Mouse (Mus musculus) kidney, postnatal 36 days (tissue): Measurements from ENCODE around the gene Cutc.
A peak's percentile ranks its signal among the peaks of the same experiment; 100 is the strongest.

ENCODE experiments used
- DNase-seq, 2 experiments: peaks; one replicate each; pipeline ENCODE4 v3.0.0; 2021 to 2022; ENCODE audit warnings: mixed read lengths in 2 of 2

Gene Cutc

DNA sequence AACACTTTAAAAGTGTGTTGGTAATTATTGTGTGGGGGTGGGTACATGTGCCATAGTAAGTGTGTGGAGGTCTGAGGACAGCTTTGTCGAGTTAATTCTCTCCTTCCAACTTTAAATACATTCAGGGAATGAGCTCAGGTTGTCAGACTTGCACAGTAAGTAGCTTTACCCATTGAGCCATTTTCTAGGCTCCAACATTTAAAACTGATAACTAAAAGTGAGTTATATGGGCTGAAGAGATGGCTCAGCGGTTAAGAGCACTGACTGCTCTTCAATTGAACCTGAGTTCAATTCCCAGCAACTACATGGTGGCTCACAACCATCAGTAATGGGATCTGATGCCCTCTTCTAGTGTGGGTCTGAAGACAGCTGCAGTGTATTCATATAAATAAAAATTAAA, 1.4 kb downstream of the Cutc start:
- DNase-seq, result no peak

DNA sequence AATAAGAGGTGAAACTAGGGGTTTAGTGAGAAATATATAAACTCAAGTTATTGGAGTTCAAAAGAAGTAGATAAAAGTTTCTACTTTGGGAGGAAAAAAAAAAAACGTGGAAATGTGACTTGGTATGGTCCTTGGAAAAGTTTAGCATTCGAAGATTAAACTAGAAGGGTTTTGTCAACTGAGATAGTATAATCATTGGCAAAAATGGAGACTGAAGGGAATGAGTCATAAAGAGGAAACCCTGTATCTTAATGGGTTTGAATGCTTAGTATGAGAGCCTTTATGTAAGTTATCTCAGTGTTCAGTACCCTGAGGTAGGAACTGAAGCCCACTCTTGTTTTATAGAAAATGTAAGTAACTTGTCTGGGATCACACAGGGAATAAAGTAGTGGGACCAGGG, 2.1 kb downstream of the Cutc start:
- DNase-seq, result no peak

DNA sequence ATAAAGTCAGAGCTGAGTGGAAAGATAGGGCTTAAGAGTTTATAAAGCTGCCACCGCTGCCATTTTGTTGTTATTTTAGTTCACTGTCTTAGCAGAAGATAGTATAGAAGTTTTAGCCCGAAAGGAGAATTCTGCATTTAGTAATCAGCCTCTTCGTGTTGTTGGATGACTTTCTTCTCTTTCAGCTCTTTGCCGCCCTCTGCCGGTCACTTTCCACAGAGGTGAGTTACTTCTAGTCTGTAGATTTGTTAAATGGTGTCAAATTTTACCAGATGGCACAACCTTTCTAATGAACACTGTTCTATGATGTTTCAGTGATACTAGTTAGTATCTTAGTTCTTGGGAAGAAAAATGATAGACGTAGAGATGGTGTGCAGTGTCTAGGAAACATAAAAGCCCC, 7.7 kb downstream of the Cutc start:
- DNase-seq, result peak; percentile 76 to 93

DNA sequence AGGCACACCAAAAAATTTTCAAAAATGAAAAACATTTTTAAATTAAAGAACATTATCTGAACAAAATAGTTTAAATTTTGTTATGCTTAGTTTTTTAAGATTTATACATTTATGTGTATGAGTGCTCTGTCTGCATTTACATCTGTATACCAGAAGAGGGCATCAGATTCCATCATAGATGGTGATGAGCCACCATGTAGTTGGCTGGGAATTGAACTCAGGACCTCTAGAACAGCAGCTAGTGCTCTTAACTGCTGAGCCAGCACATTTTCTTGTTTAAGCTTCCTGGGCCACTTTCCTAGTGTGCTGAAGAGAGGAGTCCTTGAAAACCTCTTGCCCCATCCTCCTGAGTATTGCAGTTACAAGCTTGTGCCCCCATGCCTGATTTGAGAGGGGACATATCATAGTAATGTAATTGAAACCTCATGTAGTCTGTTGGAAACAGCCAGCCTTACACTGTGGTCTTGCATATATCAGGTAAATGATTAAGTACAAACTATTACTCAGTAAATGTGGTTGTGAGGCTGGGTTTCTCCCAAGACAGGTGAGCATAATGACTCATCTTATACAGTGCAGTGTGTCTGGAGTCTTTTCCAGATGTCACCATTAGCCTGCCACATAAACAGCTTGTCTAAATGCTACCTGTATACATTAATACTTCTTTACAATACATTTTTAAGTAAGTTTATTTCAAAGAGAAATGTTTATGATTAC, 8.9 kb downstream of the Cutc start:
- no peak for DNase-seq

DNA sequence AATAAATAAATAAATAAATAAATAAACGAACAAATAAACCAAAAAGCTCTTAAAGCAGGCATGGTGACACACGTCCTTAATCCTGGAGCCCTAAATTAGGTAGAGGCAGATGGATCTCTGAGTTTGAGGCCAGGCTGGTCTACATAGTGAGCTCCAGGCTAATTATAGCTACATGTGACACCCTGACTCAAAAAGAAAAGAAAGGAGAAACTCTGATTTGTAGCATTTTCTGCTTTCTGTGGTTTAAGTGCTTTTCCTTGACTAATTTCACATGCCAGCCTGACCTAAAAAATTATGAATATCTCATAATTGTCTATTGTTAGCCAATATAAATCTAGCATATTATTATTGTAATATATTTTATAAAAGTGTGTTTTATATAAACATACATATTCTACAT, 9.6 kb downstream of the Cutc start:
- DNase-seq, result no peak

DNA sequence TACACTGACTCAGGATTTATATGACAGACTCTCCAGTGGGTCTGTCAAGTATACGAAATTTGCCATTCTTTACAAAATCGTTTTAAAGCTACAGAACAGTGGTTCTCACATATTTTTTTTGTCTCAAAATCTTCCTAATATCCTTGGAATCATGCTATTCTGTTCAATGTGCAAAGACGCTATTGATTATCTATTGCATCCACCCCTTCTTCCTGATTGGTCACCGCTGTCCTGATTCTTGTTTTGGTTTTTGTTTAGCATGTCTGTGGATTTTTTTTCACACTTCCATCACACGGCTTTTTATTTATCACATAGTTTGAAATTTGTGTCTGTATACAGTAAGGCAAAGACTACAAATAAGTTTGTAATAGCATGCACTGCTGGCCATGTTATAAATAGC, 13.7 kb downstream of the Cutc start:
- no peak for DNase-seq

DNA sequence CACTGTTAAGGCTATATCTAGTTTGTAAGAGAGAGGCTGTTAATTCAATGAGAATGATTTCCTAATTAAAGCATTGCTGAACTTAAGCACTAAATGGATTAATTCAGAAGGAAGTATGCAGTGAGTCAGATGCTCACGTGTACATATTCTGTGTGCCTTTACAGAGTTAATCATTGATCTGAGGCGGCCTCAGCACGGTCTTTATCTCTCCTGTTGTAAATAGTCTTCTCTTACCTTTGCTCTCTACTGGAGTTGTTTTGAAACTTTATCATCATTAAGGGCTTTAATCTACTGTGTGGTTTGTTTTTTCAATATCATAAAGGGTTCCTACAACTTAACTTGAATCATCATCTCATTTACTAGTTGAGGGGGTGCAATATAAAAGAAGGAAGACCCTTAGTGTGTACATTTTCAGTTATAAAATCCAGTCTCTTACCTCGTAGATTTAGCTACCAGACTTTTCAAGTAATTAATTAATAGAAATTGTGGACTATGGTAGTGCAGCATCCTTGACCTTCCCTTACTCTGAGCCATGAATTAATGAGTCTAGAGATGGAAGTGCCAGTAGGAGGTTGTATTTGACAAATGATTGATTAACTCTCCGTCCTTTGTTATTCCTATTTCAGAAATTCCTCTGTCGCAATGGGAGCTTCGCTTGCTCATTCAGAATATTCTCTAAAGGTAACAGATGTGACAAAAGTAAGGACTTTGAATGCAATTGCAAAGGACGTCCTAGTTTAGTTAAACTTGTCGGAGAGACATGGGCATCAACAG, 14.9 kb downstream of the Cutc start:
- DNase-seq, result peak; percentile 42 to 67

DNA sequence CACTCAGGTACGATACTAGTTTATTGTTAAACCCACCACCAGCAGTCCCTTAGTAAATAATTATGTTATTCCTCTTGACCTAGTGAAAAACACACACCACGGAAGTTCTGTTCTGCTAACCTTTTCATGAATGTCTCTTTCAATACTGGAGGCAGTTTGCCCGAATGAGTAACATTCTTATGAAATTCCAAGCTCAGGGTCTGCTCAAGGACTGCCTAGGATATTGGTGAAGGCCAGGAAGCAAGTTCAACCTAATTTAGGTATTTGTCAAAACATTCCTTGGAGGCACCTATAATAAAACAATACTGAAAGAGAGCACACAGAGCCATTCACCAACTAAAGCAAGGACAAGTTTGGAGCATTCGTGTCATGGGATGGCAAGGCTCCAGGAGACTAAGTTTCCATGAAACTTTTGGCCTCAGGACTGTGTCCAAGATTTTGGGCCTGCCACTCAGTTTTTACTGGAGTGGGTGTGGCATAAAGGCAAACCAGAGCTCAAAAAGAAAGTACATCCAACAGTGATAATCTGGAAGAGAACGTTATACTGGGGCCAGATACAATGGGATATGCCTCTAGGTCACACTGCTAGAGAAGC, 16.7 kb downstream of the Cutc start:
- DNase-seq, result peak; percentile 43 to 65

DNA sequence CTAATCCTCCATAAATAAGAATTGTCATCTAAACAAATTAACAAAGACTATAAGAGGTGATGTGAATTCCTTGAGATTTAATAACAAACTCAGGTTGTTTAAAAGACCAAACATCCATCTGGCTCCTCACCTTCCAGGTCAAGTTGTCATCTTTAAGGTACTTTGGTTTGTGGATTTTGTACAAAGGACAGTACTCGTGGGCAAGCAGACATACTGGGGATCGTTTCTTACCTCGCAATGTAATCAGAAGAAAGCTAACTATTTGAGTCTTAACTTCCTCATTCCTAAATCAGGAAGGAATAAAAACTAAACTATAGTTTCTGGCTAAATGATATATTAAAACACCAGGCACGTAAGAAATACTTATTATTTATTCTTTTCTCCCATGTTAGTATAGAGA, 17.8 kb downstream of the Cutc start:
- no peak for DNase-seq

DNA sequence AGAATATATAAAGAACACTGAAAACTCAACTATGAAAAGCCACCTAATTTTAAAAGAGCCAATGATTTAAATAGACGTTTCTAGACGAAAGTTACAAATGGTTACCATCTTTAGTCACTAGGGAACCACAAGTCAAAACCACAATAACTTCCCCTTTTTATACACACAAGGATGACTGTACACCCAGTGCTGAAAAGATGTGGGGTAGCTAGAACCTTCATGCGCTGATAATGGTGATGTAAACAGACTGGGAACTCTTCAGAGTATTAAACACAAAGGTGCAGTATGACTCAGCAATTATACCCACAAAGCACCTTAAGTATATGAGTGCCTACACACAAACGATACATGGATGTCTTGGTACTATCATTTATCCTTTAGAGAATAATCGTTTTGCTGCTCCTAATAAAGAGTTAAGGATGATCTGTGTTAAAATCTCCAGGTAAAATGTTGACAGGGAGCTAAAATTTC, 18.7 kb downstream of the Cutc start:
- no peak for DNase-seq

DNA sequence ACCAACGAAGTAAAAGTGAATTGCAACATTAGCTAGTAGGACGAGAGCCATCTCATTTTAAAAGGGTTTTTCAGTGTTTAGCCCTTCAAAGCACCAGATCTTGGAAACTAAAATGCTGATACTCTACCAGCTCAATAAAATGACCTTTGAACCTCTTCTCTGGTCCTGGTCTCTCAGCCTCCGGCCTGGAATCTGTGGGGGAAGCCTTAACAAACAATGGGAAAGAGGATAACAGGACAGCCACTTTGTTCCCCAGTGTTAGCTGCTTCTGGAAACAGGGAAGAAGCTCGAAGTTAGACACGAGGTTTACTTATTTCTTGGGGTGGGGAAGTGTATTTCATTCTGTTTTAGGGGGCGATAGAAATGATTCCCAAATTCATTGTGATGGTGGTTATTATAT, 19.5 kb downstream of the Cutc start:
- DNase-seq, result no peak

DNA sequence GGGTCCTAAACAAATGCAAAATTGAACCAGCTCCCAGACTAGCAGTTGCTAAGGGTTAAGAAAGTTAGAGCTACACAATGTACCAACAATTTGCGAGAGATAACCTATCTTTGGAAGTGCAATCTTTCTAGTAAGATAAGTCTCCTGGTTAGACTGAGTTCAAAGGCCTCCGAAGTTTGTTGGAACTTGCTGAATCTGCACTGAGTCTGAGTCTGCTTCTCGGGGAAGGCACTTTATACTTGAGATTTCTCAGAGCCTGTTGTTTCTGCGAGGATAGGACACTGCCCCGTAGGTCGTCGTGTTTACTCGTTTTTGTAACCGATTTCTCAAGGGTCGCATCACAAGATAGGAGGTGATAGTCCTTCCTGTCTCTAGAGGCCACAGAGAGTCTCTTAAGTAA, 22.6 kb downstream of the Cutc start:
- peak; percentile 27 to 51 for DNase-seq

DNA sequence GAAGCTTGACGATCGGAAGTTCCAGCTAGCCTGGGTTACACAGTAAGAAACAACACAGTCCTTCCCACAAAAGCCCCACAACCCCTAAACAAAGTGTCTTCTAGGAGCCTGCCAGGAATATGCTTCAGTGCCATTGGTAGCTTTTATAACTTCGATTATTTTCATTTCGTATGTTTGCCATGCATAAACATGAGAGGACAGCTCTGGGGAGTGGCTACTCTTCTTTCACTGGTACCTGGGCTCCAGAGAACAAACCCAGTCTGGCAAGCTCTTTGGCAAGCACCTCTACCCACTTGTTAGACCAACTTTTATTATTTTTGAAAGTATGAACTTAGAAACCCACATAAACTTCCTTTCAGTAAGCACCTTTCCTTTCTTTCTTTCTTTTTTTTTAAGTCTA, 23.8 kb downstream of the Cutc start:
- no peak for DNase-seq

DNA sequence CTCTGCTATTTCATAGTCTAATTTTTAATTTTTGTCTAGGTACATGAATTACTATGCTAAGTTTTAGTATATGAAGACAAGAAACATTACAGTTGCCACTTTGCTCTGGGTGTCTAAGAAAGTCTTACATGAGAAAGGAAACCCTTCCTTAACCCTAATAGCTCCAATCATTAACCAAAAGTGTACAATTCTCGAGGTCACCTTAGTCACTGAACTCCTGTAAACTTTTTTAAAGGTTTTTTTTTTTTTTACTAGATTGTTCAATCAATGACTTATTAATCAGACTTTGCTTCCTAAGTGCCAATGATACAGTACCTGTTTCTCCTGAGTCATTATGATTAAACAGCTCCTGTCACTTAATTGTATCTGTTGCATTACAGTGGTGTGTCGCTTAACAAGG, 24.5 kb downstream of the Cutc start:
- DNase-seq, result peak in 1 of 2 experiments; percentile 51

DNA sequence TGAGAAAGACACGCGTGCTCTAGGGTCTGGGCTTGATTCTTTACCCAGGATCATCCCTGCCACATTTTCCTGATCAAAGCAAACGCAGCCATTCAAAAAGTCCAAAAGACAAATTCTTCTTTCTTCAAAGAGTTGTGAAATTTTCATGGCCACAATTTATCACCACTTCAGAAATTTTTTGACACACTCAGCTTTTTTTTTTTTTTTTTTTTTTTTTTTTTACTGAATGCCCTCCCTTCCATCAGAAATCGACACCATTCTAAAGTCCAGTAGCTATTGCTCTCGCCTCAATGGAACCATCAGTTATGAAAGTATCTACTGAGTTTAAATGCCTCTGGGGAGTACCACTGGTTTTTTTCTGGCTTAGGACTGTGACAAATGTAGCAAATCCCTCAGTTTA, 27.6 kb downstream of the Cutc start:
- DNase-seq, result no peak

DNA sequence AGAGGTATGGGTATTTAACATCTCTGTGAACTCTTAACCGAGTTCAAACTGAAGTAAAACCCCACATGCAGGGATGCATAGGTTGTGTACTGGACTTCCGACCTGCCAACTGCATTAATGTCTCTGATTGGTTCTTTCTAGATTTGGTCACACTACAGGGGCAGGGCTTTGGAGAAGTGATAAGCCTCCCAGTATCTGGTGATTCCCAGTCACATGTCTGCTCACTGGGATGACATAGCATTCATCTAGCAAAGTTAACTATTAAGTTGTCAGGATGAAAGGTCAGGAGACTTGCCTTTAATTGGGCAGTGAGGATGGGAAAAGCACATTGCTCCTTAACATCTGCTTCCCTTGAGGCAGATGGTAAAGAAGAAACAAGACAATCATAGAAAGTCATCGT, 29.2 kb downstream of the Cutc start, which contains the start of gene Abcc2:
Abcc2 (plus strand) TSS at position 213 of the 400 bp plus-strand sequence.
- peak; percentile 61 to 75 for DNase-seq

DNA sequence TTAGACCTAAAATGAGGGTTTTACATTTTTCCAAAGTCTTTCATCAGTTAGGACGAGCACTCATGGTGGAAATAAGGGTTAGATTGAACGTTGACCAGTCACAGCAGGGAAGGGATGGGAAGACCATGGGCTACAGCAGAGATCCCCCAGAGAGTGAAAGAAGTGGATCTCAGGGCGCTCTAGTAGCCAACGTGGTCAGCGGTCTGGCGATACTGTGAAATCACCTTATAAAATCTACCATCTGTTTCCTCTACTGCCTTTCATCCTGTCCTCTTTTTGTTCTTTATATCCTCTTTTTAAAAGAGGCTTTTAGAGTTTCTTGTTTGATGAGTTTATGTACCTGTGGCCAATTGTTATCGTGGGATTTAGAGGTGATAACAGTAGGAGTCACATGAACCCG, 32.0 kb downstream of the Cutc start:
- no peak for DNase-seq

DNA sequence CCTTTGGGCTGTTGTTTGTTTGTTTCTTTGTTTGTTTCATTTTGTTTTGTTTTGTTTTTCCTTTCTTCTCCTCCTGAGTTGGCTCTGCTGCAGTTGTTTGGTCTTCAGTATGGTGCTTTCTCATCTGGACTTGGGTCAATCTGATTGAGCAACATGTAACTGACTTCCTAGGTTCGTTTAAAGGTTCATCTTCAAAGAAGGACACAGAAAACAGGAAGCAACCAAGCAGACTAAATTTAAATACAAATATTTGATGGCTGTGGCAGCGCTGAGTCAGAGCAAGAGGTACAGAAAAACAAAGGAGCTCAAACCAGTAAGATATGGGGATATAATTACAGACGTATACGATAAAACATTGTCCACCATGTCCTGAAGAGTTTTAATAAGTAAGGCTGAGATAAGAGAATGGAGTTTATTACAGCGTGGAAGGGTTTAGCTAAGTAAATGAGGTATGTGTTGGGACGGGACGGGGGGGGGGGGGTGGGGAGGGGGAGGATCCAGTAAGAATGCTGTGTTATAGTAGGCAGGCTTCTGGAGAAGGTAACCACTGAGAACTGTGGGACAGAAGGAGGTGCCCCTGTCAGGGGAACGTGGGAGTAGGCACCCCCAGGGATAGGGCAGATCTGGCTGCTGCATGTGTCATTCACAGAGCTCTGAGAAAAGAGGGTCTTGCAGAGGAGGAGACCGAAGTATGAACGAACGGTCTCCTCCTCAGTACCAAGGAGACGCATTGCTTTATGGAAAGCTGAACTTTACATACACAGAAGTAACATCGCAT, 33.6 kb downstream of the Cutc start:
- peak in 1 of 2 experiments; percentile 61 for DNase-seq

DNA sequence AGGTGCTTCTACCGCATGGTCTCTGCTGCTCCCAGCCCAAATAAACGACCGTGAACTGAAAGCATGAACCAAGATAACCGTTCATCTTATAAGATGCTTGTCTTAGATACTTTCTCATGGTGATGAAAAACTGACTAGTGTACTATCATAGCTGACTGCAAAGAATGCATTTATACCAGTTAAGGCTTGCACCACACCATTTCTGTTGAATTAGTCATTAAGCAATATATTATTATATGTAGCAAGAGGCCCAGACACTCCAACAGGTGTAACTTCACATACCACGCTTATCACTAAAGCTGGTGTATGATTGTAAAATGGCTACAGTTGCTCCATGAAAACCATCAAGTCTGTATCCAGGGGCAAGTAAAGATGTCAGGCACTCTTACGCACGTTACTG, 37.0 kb downstream of the Cutc start:
- no peak for DNase-seq

DNA sequence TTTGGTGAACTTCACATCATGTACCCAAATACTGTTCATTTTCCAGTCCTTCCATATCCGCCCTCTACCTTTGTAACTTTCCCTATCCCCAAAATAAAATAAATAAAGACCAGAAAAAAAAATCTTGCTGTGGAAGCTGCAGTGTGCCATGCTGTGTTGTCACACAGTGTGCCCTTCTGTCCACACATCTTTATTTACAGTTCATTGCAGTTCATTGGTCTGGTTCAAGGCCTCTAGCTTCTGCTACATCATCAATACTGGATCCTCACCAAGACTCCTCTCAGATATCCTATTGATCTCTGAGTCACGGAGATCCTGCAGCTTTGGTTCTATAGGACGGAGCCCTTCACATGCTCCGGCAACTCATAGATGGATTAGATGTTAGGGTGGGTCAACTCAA, 39.7 kb downstream of the Cutc start:
- no peak for DNase-seq

DNA sequence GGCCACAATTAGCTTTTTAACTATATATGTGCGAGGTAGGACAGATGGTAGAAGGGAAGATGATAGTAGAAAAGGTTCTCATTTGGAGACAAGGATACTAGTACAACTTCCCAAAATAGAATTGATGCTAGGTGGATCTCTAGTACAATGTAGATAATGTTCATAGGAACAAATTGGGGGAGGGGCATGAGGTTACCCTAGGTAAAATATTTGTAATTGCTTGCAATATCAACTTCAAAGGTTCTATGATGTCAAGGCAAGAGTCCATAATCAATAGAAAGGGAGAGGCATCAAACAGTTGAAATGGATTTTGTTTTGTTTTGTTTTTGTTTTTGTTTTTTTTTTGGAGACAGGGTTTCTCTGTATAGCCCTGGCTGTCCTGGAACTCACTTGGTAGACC, 41.2 kb downstream of the Cutc start:
- no peak for DNase-seq

DNA sequence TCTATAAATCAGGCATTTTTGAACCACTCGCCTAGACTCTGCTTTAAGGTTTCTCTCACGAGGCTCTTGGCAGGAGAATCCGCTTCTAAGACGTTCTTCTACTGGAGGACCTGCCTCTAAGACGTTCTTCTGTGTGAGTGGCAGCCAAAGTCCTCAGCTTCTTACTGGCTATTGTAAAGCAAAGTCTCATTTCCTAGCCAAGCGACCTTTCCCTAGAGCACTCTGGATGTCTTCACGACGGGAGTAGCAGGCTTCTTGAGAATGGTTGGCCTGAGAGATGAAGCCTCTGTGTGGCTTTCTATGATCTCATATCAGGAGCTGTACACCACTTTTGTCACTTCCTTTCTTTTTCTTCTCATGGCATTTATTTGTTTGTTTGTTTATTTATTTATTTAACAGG, 42.7 kb downstream of the Cutc start:
- DNase-seq, result no peak

DNA sequence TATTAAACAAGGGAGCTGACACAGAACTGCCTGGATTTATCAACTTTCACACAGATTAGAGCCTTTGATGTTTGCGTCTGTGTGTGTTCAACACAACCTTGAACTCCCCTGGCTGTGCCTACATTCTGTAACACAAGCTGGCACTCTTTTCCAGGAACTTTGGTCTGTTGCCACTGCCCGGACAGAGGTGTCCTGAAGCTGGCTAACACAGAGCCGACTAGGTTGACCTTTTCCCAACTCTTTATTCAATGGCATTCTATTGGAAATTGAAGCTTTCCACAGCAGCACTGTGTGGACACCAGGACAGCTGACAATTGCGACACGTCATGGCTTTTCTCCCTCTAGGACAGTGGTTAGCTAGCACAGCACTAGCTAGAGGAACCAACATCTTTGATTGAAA, 44.4 kb downstream of the Cutc start:
- DNase-seq, result peak; percentile 28 to 44
